Mouse (Mus musculus): ENCODE results near the gene Tor2a. TPM values are rescaled to one million over a fixed set of nuclear protein-coding genes. Genes with fewer than 3 reads are reported as not detected.

Tor2a gene
- 10 to 100 TPM; 28.6 to 33.5 (median 31.1) TPM for total RNA-seq (2022)

- peak; percentile 96 to 97 for DNase-seq (ENCODE audit: low spot score in 2 of 2)
These were observed at the start of gene Tor2a for GRCm38 (mm10) chr2:32757056-32757845. Gene Tor2a (plus strand): TSS chr2:32757234.

DNA sequence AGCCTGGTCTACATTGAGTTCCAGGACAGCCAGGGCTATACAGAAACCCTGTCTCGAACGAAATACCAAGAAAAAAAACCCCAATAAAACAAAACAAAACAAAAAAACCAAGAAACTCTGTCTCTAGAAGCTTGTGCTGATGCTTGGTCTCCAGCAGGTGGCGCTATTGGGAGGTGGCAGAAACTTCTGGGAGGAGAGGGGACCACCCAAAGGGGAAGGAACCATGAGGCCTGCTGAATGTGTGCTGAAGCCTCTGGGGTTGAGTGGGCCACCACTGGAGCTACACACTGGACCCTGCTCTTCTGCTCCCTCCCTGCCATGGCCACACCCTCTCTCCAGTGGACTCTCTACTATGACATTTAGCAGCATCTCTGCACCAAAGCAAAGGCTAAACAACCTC is 48.4 kb upstream of the Tor2a start:
- DNase-seq (ENCODE audit: low spot score in 2 of 2) = no peak

DNA sequence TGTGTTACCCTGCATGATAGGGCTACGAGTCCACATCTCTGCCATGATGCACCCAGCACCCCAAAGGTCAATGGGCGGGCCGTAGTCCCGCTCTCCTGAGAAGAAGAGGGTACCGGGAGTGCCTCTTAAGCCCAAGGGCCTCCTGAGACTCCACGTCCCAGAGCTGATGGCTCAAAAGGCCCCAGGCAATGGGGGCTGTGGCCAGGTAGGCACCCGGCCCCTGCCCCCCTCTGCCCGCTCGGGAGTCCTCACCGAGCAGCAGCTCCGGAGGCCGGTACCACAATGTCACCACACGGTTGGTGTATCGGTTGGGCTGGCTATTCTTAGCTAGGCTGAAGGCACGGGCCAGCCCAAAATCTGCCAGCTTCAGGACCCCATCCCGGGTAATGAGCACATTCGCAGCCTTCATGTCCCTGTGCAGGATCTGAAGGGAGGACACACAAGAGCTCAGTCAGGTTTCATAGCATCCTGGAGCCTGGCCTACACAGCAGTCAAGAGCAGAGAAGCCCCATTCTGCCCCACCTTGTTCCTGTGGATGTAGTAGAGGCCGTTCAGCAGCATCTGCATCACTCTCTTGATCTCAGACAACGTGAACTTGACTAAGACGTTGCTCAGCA is 47.4 kb upstream of the Tor2a start:
- no peak for DNase-seq (ENCODE audit: low spot score in 2 of 2)

DNA sequence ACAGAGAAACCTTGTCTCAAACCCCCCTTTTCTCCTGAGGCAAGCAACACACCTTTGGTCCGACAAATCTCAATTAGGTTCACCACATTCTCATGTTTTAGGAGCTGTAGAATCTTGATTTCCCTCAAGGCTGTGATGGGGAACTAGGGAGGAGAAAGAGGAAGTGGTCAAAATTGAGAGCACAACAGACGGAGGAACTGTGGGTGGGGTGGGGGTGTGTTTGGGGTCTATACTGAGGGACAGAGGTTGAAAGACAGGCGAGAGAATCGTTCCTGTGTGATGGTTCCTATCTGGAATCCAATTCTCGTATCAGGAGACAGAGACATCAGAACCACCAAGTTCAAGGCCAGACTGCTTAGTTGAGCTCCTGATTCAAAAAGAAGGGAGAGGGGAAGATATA is 46.6 kb upstream of the Tor2a start:
- no peak for DNase-seq (ENCODE audit: low spot score in 2 of 2)

GRCm38 (mm10) chr2:32711301-32712056 is 45.6 kb upstream of the Tor2a start:
- no peak for DNase-seq (ENCODE audit: low spot score in 2 of 2)

DNA sequence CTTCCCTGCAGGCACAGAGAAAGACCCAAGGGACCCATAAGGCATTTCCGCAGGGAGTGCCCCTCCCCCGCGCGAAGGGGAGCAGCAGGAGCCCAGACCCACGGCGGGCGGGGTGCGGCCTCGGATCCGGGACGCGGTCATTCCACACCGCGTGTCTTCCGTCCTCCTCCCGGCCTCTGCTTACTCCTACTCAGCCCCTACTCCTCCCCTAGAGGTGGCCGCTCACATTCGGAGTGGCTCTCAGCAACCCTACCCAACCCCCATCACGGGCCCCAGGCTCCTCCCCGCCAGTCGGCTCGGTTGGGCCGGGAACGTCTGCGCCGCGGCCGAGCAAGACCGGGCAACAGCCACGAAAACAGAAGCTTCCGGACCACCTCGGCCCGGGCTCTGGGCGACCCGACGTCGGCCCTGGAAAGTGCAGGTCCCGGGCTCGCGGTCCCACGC is 44.9 kb upstream of the Tor2a start:
- DNase-seq (ENCODE audit: low spot score in 2 of 2) = peak in 1 of 2 experiments; percentile 35

DNA sequence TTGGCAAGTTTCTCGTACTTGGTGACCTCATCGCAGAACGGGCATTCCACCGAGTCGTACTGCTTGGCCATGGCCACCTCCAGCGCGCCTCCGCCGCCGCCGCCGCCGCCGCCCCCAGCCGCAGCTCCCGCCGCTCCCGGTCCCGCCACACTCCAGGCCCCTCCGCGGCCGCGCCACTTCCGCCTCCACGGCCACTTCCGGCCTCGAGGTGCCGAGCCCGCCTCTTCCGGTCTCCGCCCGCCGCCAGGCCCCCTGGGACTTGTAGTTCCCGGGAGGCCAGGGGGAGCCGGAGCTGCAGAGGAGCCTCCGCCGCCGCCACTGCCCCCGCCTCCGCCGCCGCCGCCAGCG is 44.5 kb upstream of the Tor2a start:
- peak; percentile 83 to 90 for DNase-seq (ENCODE audit: low spot score in 2 of 2)

DNA sequence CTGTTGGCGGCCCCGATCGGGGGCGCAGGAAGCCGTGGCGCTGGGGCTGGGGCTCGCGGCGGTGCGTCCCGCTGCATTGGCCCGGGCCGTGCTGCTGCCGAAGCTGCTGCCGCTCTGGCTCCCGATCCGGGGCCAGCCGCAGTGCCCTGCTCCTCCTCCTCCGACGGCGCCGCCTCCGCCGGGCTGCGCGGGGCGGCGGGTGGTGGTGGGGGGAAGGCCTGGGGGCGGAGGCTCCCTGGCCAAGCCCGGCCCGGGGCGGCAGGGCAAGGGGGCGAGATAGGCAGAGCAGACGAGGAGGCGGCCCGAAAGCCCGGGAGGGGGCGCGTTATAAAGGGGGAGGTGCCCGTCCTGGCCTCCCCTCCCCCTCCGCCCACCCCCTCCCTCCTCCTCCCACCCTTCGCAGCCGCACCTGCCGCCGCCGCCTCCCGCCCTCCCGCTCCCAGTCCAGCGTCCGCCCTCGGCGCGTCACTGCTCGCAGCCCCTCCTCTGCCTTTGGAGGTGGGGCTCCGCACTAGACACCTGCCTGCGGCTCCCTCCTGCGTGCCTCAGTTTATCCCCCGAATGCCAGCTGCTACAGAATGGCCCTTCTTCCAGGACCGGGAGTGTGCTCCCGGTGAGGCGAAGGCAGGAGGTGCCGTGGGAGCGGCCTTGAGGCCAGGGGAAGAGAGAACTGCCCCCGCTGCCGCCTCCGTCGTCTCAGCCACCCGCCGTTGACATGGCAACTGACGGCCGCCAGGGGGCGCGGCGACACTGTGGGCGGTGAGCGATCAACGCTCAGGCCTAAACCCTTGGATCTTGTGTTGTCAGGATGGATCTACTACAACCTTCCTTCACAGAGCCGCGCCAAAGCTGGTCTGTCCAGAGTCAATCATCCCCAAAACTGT is 43.9 kb upstream of the Tor2a start, which contains the start of gene Cdk9:
Gene Cdk9 (minus strand): TSS at position 143 of the 884 bp plus-strand sequence.
- DNase-seq (ENCODE audit: low spot score in 2 of 2) = peak; percentile 88 to 92

DNA sequence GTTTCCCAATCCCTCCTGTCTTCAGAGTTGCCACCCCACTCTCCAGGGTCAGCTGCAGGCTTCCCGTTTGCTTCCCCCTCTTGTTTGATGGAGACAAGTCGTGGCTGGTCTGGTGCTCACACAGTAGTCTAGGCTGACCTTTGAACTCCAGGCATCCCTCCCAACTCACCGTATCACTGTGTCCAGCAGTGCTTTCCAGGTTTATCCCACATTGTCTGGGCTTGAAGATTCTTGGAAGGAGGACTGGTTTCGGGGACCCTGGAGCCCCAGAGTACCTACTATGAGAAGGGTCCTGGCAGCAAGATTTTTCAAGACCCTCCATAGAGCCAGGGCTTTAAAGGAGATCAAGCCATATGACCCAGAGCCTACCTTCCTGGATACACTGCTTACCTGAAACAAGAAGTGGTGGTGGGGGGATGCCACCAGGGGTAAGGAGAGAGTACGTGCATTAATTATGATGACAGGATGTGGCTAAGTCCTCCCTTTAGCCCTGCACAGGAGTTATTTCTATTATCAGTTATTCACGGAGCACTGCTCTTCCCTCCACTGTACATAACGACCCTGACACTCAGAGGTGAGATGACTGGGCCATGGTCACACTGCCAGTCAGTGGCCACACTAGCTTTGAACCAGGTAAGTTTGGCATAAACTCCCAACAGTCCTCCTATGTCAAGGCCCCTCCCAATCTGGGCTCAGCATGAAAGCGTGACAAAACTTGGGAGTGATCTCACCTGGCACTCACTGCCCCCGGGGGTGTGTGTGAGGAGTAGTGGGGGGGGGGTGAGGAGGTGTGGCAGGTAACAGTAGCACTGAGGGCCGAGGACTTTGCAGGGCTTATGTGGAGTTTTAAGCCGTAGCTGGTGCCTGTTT is 42.7 kb upstream of the Tor2a start:
- DNase-seq (ENCODE audit: low spot score in 2 of 2) = no peak

DNA sequence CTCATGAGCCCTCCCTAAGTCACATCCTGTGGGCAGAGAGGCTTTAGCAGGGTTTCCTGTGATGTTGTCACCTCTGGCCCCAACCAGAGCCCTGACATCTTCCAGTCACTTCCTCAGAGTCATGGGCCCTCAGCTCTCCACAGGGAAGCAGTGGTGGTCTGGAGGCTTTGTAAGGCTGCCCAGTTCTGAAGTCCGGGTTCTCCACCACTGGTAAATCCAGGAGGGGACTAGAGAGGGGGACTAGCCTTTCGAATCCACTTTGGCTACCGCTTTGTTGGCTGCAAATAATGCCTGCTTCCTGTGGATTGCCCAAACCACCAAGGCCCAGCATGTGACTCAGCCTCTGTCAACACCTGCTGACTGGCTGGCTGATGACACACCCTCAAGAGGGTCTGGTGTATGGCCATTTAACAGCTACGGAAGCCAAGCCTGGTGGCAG is 42.0 kb upstream of the Tor2a start:
- DNase-seq (ENCODE audit: low spot score in 2 of 2) = no peak

DNA sequence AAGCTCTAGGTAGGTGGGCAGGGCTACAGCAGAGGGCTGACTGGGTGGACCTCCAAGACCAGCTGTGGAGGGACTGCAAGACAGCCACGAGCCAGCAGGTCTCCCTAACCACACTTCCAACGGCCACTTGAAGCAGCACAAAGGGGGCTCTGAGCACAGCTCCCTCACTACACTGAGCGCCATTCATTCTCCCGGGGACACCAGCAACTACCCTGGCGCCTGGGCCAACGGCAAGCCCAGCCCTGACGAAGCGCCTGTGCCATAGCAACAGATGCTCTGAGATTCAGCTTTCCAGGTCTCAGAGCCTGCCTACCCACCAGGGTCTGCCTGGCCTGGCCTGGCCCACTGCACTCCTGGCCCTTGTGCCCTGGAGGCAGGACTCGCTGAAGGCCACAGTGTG is 38.3 kb upstream of the Tor2a start:
- DNase-seq (ENCODE audit: low spot score in 2 of 2) = peak in 1 of 2 experiments; percentile 52

DNA sequence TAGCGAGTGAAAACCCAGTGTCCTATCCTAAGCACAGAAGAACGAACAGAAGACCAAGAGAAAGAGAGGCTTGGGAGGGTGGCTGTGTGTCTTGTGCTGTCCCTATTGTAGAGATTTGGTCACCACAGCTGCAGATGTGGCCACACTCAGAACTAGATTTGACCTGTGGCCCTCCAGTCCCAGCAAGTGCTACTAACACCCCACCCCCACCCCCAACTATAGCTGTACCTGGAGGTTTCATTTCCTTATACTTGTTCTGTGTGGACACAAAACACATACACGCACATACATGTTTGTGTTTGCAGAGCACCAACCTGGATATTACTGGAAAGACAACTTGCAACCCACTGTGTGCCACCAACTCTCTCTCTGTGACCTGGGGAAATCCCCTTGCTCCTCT is 37.0 kb upstream of the Tor2a start:
- DNase-seq (ENCODE audit: low spot score in 2 of 2) = no peak

DNA sequence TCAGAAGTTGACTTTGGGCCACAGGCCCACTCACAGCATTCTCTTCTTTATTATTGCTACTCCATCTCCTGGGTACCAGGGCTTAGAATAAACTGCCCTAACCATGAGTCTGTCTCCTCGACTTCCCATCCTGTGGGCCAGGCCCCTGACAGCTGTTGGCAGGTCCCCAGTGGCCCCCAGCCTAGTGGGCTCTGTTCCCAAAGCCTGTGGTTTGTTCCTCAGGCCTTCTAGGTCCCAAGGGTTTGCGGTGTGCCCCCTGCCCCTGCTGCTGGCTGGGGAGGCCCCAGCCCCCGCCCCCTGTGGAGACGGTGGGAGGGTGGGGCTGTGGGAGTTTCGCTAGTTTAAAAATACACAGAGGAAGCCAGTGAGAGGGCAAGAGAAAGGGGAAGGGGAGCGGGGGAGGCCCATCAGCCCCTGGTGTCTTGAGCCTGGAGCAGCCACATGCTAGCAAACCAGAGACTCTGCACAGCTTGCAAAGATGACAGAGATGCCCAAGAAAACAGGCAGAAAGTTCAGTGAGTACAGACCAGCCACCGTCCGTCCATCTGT is 36.3 kb upstream of the Tor2a start, which contains the start of gene Sh2d3c:
Gene Sh2d3c (plus strand): TSS at position 375 of the 549 bp plus-strand sequence.
- DNase-seq (ENCODE audit: low spot score in 2 of 2) = no peak

DNA sequence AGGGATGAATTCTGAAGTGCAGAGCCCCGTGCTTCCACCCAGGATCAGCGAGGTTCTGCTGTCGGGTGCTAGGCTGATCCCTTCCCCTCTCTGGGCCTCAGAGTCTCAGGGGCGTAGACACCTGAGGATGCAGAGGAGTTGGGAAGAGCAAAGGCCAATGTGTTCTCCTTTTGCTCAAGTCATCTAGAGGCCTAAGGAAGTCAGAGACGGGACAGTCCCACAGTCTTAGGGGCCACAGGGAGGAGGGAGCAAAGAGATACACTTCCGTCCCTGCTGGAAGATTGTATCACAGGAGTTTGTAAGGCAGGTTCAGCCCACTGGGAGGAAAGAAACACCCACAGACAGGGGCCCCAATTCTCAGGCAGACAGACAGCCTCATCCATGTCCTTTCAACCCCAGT is 35.0 kb upstream of the Tor2a start:
- DNase-seq (ENCODE audit: low spot score in 2 of 2) = no peak

DNA sequence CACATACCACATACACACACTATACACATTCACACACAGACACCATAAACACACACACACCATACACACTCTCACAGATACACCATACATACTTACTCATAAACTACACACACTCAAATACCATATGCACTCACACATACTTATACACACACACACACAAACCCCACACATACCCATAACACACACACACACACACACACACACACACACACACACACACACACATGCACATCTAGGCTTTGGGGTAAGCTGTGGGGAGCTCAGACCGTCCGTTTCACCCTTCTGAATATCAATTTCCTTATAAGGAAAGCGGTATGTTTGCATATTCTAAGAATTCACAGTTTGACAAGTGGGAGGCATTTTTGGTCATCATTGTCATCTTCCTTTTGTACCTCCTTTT is 34.5 kb upstream of the Tor2a start:
- no peak for DNase-seq (ENCODE audit: low spot score in 2 of 2)

GRCm38 (mm10) chr2:32724149-32724548 is 32.9 kb upstream of the Tor2a start:
- DNase-seq (ENCODE audit: low spot score in 2 of 2) = no peak

DNA sequence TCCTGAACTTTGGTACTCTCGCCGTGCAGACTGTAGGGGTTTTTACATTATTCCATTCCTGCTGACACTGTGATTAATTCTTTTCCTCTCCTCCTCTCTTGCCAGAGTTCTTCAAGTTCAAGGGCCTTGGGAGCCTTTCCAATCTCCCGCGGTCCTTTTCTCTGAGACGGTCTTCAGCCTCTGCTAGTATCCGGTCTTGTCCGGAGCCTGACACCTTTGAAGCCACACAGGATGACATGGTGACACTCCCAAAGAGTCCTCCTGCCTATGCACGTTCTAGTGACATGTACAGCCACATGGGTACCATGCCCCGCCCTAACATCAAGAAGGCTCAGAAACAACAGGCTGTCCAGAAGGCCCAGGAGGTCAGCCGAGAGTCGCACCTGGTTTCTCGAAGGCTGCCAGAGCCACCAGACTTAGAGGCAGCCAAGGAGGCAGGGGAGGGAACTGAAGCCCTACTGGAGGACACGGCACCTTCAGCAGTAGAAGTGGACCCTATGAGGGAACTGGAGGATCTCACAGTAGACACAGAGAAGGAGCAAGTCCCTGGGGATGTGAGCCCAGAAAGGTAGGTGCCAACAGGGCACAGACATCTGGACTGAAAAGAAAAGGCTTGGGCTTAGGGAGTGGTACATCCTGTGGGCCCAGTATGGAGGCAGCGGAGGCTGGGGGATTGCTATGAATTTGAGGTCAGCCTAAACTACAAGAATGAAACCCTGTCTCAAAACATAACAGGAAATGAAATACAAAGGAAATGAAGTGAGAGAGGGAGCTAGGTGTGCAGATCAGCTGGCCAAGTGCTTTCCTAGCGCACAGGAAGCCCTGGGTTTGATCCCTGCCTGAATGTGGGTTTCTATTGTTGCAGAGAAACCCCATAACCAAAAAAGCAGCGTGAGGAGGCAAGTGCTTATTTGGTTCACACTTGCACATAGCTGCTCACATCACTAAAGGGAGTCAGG is 31.9 kb upstream of the Tor2a start:
- no peak for DNase-seq (ENCODE audit: low spot score in 2 of 2)

DNA sequence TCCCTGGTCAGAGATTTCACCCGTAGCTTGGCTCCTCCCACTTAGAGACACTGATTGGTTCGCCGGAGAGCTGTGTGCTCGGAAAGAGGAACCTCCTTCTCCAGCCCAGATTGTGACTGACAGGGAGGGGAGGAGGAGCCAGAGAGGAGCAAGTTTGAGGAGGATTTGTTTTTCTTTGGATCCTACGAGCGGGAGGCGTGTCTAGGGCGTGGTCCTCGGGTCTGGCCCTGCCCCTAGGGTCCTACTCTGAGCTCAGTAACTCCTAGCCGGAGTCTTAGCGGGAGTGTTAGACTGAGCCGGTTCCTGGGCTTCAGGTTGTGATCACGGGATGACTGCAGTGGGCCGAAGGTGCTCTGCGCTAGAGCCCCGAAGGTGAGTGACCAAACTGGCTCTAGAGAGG is 29.6 kb upstream of the Tor2a start:
- DNase-seq (ENCODE audit: low spot score in 2 of 2) = peak; percentile 74 to 85

DNA sequence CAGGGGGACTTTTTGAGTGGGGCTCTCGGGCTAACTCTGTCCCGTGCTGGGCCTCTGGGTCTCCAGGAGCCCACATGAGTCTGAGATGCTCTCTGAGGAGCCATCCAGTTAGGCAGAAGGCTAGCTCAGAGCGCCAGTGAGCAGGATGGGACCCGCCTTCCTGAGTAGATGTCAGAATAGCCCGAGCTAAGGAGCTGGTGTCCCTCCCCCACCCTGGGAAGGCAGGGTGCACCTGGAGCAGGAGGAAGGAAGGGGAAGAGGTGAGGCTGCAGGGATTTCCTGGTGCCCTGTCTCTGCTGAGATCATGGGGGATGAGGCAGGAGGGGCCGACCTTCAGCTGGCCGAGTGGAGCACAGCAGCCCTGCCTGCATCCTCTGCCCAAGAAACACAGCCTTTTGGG is 28.6 kb upstream of the Tor2a start:
- no peak for DNase-seq (ENCODE audit: low spot score in 2 of 2)

Measured in layer of hippocampus, adult 8-10 months (tissue).